Mouse (Mus musculus) stomach, postnatal 0 days (tissue): ENCODE measurements around the gene Gm29609.

Source experiments
- CTCF ChIP-seq: IDR thresholded peaks from 2 replicates; pipeline ENCODE4 v1.5.1; 2016; ENCODE audit warnings: antibody characterized with exemption, low read depth, mild to moderate bottlenecking, moderate library complexity
- EP300 ChIP-seq: optimal IDR thresholded peaks from 2 replicates; pipeline ENCODE3; 2016; ENCODE audit warnings: antibody characterized with exemption

DNA sequence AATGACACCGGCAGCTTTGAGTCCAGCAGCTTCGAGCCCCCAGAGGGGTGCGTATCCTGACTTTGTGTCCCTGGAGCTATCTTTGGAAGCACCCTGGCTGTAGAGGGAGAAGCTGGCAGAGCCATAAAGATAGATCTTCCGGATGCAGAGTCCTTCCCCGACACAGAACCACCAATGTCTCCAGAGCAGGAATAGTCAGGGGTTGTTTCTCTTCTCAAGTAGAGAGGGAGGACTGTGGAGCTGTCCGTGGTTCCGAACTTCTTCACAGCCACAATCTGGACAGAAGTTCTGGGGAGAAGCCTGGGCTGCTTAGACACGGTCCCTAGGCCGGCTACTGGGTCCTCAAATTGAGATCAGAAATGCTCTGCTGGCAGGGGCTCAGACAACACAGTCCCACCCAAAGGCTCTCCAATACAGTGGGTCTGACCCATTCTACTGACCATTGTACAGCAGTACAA, 40.7 kb downstream of the Gm29609 start:
- no peak for TF ChIP-seq CTCF
- no peak for TF ChIP-seq EP300
